Mouse (Mus musculus) heart, adult 2 months (tissue): ENCODE measurements at regions not wholly inside any gene's neighbourhood (a gene's known extent, or its start where the extent isn't known, plus 50 kb on each side); places are given as distances from the start of the nearest gene placed in this dataset.

ENCODE experiments used
- DNase-seq, 2 experiments: peaks; one replicate each; pipeline ENCODE4 v3.0.0; 2021
- H3K27ac ChIP-seq: fragments of 200-600 bp; 2 replicates; pipeline ENCODE4 v1.8.1; 2022
- H3K27me3 ChIP-seq: fragments of 200-500 bp; 2 replicates; pipeline ENCODE4 v1.6.1; 2012; ENCODE audit warnings: mild to moderate bottlenecking, low read length, inconsistent platforms, mixed read lengths; ENCODE audit not compliant: control insufficient read depth, insufficient read depth
- H3K36me3 ChIP-seq: fragments of 200-500 bp; 2 replicates; pipeline ENCODE4 v1.6.1; 2012; ENCODE audit warnings: low read length, inconsistent platforms; ENCODE audit not compliant: control insufficient read depth, insufficient read depth
- H3K4me1 ChIP-seq: fragments of 200-500 bp; 2 replicates; pipeline ENCODE4 v1.6.1; 2011; ENCODE audit warnings: low read length; ENCODE audit not compliant: control insufficient read depth, insufficient read depth
- H3K4me3 ChIP-seq: fragments of 200-600 bp; 2 replicates; pipeline ENCODE4 v1.8.1; 2022
- H3K79me2 ChIP-seq: fragments of 200-500 bp; replicated peaks from 2 replicates; pipeline ENCODE4 v1.6.1; 2012; ENCODE audit warnings: mild to moderate bottlenecking, inconsistent platforms, low read length, moderate library complexity, mixed read lengths; ENCODE audit not compliant: control insufficient read depth, insufficient read depth
- H3K9ac ChIP-seq: fragments of 200-500 bp; 2 replicates; pipeline ENCODE4 v1.6.1; 2012; ENCODE audit warnings: low read depth, mild to moderate bottlenecking, control low read depth, inconsistent platforms, low read length, mixed read lengths
- CTCF ChIP-seq: fragments of 200-600 bp; IDR thresholded peaks from 2 replicates; pipeline ENCODE4 v1.8.1; 2022; ENCODE audit warnings: antibody characterized with exemption, mild to moderate bottlenecking, moderate library complexity
- EP300 ChIP-seq: fragments of 200-500 bp; IDR thresholded peaks from 2 replicates; pipeline ENCODE4 v1.6.1; 2011; ENCODE audit warnings: low read depth, low read length, control low read depth; ENCODE audit not compliant: insufficient read depth
- POLR2A ChIP-seq: fragments of 200-500 bp; IDR thresholded peaks from 2 replicates; pipeline ENCODE4 v1.6.1; 2011; ENCODE audit warnings: mild to moderate bottlenecking, low read depth, low read length, control low read depth; ENCODE audit not compliant: insufficient read depth
- WGBS: fragments of 180-500 bp; shearing (Covaris S2); methylation state at CpG from one replicate; pipeline ENCODE4 v1.1.7; 2018; 5-methylcytosine and 5-hydroxymethylcytosine counted together
- intact Hi-C: fragments of 180-260 bp; cut with DNase I; formaldehyde crosslinking; loops from one replicate; pipeline ENCODE4 v1.15.1; 2025

GRCm38 (mm10) chr1:81794771-81795170 lies 438.1 kb upstream of the Gm9747 start:
- H3K4me3 ChIP-seq = no peak overlapping the region
- H3K27me3 ChIP-seq = no peaks in the 10 kb centered on the region
- WGBS = 69% methylated on average over 2 of the region's 2 CpGs
- no peaks in the 10 kb centered on the region for H3K36me3 ChIP-seq
- intact Hi-C loops = no loop called here
- H3K79me2 ChIP-seq = no peaks in the 10 kb centered on the region
- H3K9ac ChIP-seq = no peak overlapping the region
- TF ChIP-seq POLR2A = no peak
- H3K27ac ChIP-seq = no peak overlapping the region
- no peak for DNase-seq
- H3K4me1 ChIP-seq = no peaks in the 10 kb centered on the region

- DNase-seq = no peak
- TF ChIP-seq POLR2A = no peak
- no peak for TF ChIP-seq CTCF
- no peak for TF ChIP-seq EP300
- intact Hi-C loops = no loop called here
- Histone ChIP-seq H3K79me2 (no peaks in the 10 kb centered on the region), H3K27me3 (no peaks in the 10 kb centered on the region), H3K4me3 (no peak overlapping the region), H3K27ac (no peak overlapping the region), H3K4me1 (no peaks in the 10 kb centered on the region), H3K9ac (no peak overlapping the region), H3K36me3 (no peaks in the 10 kb centered on the region)
- 63% methylated on average over 1 of the region's 1 CpGs for WGBS
Observed at GRCm38 (mm10) chr1:81795399-81795798, 437.5 kb upstream of the Gm9747 start.

DNA sequence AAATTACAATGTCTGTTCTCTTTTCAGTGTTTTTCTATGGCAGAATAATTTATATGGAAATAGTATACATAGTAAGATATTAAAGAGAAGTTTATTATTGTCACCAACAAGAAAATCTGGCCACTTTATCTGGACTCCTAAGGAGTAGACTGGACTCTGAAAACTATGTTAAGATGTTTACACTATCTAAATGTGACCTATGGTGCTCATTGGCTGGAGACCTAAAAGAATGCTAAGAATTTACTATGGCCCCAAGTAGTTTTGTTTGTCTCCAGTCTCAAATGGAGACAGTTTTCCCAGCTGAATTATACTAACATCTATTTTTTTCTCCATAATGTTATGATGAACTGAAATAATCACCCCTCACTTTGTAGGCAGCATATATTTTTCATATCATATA lies 421.3 kb upstream of the Gm9747 start:
- no peak for DNase-seq
- intact Hi-C loops = no loop called here
- Histone ChIP-seq H3K9ac (no peak overlapping the region), H3K27me3 (no peaks in the 10 kb centered on the region), H3K79me2 (no peaks in the 10 kb centered on the region), H3K4me1 (no peaks in the 10 kb centered on the region), H3K4me3 (no peak overlapping the region), H3K36me3 (no peaks in the 10 kb centered on the region), H3K27ac (no peak overlapping the region)
- no peak for TF ChIP-seq CTCF
- no peak for TF ChIP-seq POLR2A
- TF ChIP-seq EP300 = no peak

GRCm38 (mm10) chr1:81818884-81819283 lies 414.0 kb upstream of the Gm9747 start:
- DNase-seq = no peak
- no peak for TF ChIP-seq CTCF
- TF ChIP-seq POLR2A = no peak
- H3K79me2 ChIP-seq = no peaks in the 10 kb centered on the region
- no peaks in the 10 kb centered on the region for H3K4me1 ChIP-seq
- H3K36me3 ChIP-seq = no peaks in the 10 kb centered on the region
- no peaks in the 10 kb centered on the region for H3K27me3 ChIP-seq
- no peak overlapping the region for H3K9ac ChIP-seq
- no peak overlapping the region for H3K4me3 ChIP-seq
- no peak overlapping the region for H3K27ac ChIP-seq
- intact Hi-C loops = no loop called here

- 67% methylated on average over 3 of the region's 3 CpGs for WGBS
- no peak overlapping the region for H3K27ac ChIP-seq
- intact Hi-C loops = no loop called here
Observed at GRCm38 (mm10) chr1:81841966-81842365, 390.9 kb upstream of the Gm9747 start.

GRCm38 (mm10) chr1:81850462-81851144 lies 382.3 kb upstream of the Gm9747 start:
- Histone ChIP-seq H3K9ac (no peak overlapping the region), H3K36me3 (no peaks in the 10 kb centered on the region), H3K4me3 (no peak overlapping the region), H3K27ac (no peak overlapping the region), H3K27me3 (no peaks in the 10 kb centered on the region), H3K79me2 (no peaks in the 10 kb centered on the region), H3K4me1 (no peaks in the 10 kb centered on the region)
- WGBS = 84% methylated on average over 6 of the region's 6 CpGs
- TF ChIP-seq POLR2A (no peak), EP300 (no peak), CTCF (no peak)
- intact Hi-C loops = no loop called here
- no peak for DNase-seq

More at GRCm38 (mm10) chr1:81841966-81842365, 390.9 kb upstream of the Gm9747 start:
- TF ChIP-seq POLR2A (no peak), EP300 (no peak), CTCF (no peak)
- no peaks in the 10 kb centered on the region for H3K79me2 ChIP-seq
- no peak for DNase-seq
- H3K4me1 ChIP-seq = no peaks in the 10 kb centered on the region
- H3K9ac ChIP-seq = no peak overlapping the region
- no peak overlapping the region for H3K4me3 ChIP-seq
- H3K27me3 ChIP-seq = no peaks in the 10 kb centered on the region
- no peaks in the 10 kb centered on the region for H3K36me3 ChIP-seq
